Mouse (Mus musculus) midbrain, embryonic 14.5 days (tissue): ENCODE measurements at regions not wholly inside any gene's neighbourhood (a gene's known extent, or its start where the extent isn't known, plus 50 kb on each side); places are given as distances from the start of the nearest gene placed in this dataset.
A peak's percentile ranks its signal among the peaks of the same experiment; 100 is the strongest.

ENCODE experiments used
- ATAC-seq: fragments of 200-750 bp; cut with Nextera tagmentation; 2 replicates; pipeline ENCODE4 v1.8.0; 2017; ENCODE audit warnings: moderate number of reproducible peaks, moderate library complexity; ENCODE audit not compliant: low FRiP score, low TSS enrichment
- DNase-seq: peaks from one replicate; pipeline ENCODE4 v3.0.0-alpha.2; 2015
- H3K27ac ChIP-seq: fragments of 300-500 bp; sonication (generic); replicated peaks from 2 replicates; pipeline ENCODE4 v1.5.1; 2014; ENCODE audit warnings: mild to moderate bottlenecking, low read depth, low read length, moderate library complexity
- H3K27me3 ChIP-seq: fragments of 300-500 bp; sonication (generic); 2 replicates; pipeline ENCODE4 v1.6.1; 2014; ENCODE audit warnings: low read length, control low read depth, mixed read lengths; ENCODE audit not compliant: control insufficient read depth, insufficient read depth
- H3K36me3 ChIP-seq: fragments of 300-500 bp; sonication (generic); 2 replicates; pipeline ENCODE4 v1.6.1; 2014; ENCODE audit warnings: low read length, control low read depth; ENCODE audit not compliant: control insufficient read depth, insufficient read depth
- H3K4me1 ChIP-seq: fragments of 300-500 bp; sonication (generic); 2 replicates; pipeline ENCODE4 v1.6.1; 2014; ENCODE audit warnings: mild to moderate bottlenecking, antibody characterized with exemption, low read length, control low read depth; ENCODE audit not compliant: control insufficient read depth, insufficient read depth
- H3K4me2 ChIP-seq: fragments of 300-500 bp; sonication (generic); 2 replicates; pipeline ENCODE4 v1.6.1; 2014; ENCODE audit warnings: mild to moderate bottlenecking, low read length, moderate library complexity
- H3K4me3 ChIP-seq: fragments of 300-500 bp; sonication (generic); replicated peaks from 2 replicates; pipeline ENCODE4 v1.5.1; 2014; ENCODE audit warnings: low read depth, low read length
- H3K9ac ChIP-seq: fragments of 300-500 bp; sonication (generic); replicated peaks from 2 replicates; pipeline ENCODE4 v1.6.1; 2014; ENCODE audit warnings: mild to moderate bottlenecking, low read length, moderate library complexity
- H3K9me3 ChIP-seq: fragments of 300-500 bp; sonication (generic); 2 replicates; pipeline ENCODE4 v1.6.1; 2016; ENCODE audit warnings: low read length, control low read depth, mixed read lengths; ENCODE audit not compliant: control insufficient read depth
- WGBS: fragments of 180-500 bp; shearing (Covaris S2); extraction: QIAGEN DNeasy Blood & Tissue Kit; methylation state at CpG from one replicate; pipeline ENCODE4 v1.1.7; 2014; 5-methylcytosine and 5-hydroxymethylcytosine counted together

- Histone ChIP-seq H3K36me3 (no peaks in the 10 kb centered on the region), H3K9ac (no peak overlapping the region), H3K27me3 (no peaks in the 10 kb centered on the region), H3K4me1 (no peaks in the 10 kb centered on the region), H3K27ac (no peak overlapping the region), H3K4me2 (no peak overlapping the region), H3K9me3 (no peaks in the 10 kb centered on the region), H3K4me3 (no peak overlapping the region)
- ATAC-seq (no peak), DNase-seq (no peak)
- 79% methylated on average over 3 of the region's 3 CpGs for WGBS
Measured at GRCm38 (mm10) chr1:81950140-81950550, 282.8 kb upstream of the Gm9747 start.

- no peaks in the 10 kb centered on the region for H3K9me3 ChIP-seq
- no peak overlapping the region for H3K27ac ChIP-seq
- H3K9ac ChIP-seq, result no peak overlapping the region
- H3K4me1 ChIP-seq, result no peaks in the 10 kb centered on the region
- no peaks in the 10 kb centered on the region for H3K36me3 ChIP-seq
- ATAC-seq, result no peak
- whole genome bisulfite sequencing, result 69% methylated on average over 1 of the region's 1 CpGs
- no peak overlapping the region for H3K4me3 ChIP-seq
- H3K27me3 ChIP-seq, result no peaks in the 10 kb centered on the region
- H3K4me2 ChIP-seq, result no peak overlapping the region
- no peak for DNase-seq
Measured at GRCm38 (mm10) chr1:81950853-81951252, 282.1 kb upstream of the Gm9747 start.

GRCm38 (mm10) chr1:81951493-81952011 lies 281.4 kb upstream of the Gm9747 start:
- no peak overlapping the region for H3K4me3 ChIP-seq
- H3K9me3 ChIP-seq, result no peaks in the 10 kb centered on the region
- H3K9ac ChIP-seq, result no peak overlapping the region
- no peaks in the 10 kb centered on the region for H3K4me1 ChIP-seq
- no peaks in the 10 kb centered on the region for H3K27me3 ChIP-seq
- WGBS, result 92% methylated on average over 4 of the region's 4 CpGs
- ATAC-seq, result no peak
- no peak for DNase-seq
- H3K36me3 ChIP-seq, result no peaks in the 10 kb centered on the region
- H3K4me2 ChIP-seq, result no peak overlapping the region
- no peak overlapping the region for H3K27ac ChIP-seq

GRCm38 (mm10) chr1:81952095-81952494 lies 280.8 kb upstream of the Gm9747 start:
- H3K4me3 ChIP-seq, result no peak overlapping the region
- H3K4me1 ChIP-seq, result no peaks in the 10 kb centered on the region
- H3K9me3 ChIP-seq, result no peaks in the 10 kb centered on the region
- DNase-seq (no peak), ATAC-seq (no peak)
- H3K27me3 ChIP-seq, result no peaks in the 10 kb centered on the region
- no peaks in the 10 kb centered on the region for H3K36me3 ChIP-seq
- WGBS, result 62% methylated on average over 3 of the region's 3 CpGs
- H3K9ac ChIP-seq, result no peak overlapping the region
- H3K4me2 ChIP-seq, result no peak overlapping the region
- H3K27ac ChIP-seq, result no peak overlapping the region

GRCm38 (mm10) chr1:81954507-81954906 lies 278.4 kb upstream of the Gm9747 start:
- no peak overlapping the region for H3K9ac ChIP-seq
- H3K27me3 ChIP-seq, result no peaks in the 10 kb centered on the region
- H3K4me1 ChIP-seq, result no peaks in the 10 kb centered on the region
- no peaks in the 10 kb centered on the region for H3K9me3 ChIP-seq
- no peaks in the 10 kb centered on the region for H3K36me3 ChIP-seq
- DNase-seq (no peak), ATAC-seq (no peak)
- H3K4me3 ChIP-seq, result no peak overlapping the region
- 83% methylated on average over 2 of the region's 2 CpGs for WGBS
- no peak overlapping the region for H3K4me2 ChIP-seq
- no peak overlapping the region for H3K27ac ChIP-seq

GRCm38 (mm10) chr1:81967062-81967461 lies 265.9 kb upstream of the Gm9747 start:
- no peak for ATAC-seq
- no peak overlapping the region for H3K4me2 ChIP-seq
- no peaks in the 10 kb centered on the region for H3K36me3 ChIP-seq
- H3K9ac ChIP-seq, result no peak overlapping the region
- DNase-seq, result no peak
- no peak overlapping the region for H3K4me3 ChIP-seq
- H3K27me3 ChIP-seq, result no peaks in the 10 kb centered on the region
- no peaks in the 10 kb centered on the region for H3K4me1 ChIP-seq
- H3K9me3 ChIP-seq, result no peaks in the 10 kb centered on the region
- no peak overlapping the region for H3K27ac ChIP-seq
- 95% methylated on average over 1 of the region's 1 CpGs for WGBS

GRCm38 (mm10) chr1:81967746-81968295 lies 265.1 kb upstream of the Gm9747 start:
- Histone ChIP-seq H3K4me3 (no peak overlapping the region), H3K27ac (no peak overlapping the region), H3K4me2 (no peak overlapping the region), H3K4me1 (no peaks in the 10 kb centered on the region), H3K36me3 (no peaks in the 10 kb centered on the region), H3K9me3 (no peaks in the 10 kb centered on the region), H3K27me3 (no peaks in the 10 kb centered on the region), H3K9ac (no peak overlapping the region)
- WGBS, result 87% methylated on average over 1 of the region's 1 CpGs
- DNase-seq, result no peak
- no peak for ATAC-seq

GRCm38 (mm10) chr1:81972575-81972974 lies 260.3 kb upstream of the Gm9747 start:
- H3K9me3 ChIP-seq, result no peaks in the 10 kb centered on the region
- no peak overlapping the region for H3K9ac ChIP-seq
- no peak overlapping the region for H3K4me3 ChIP-seq
- no peaks in the 10 kb centered on the region for H3K27me3 ChIP-seq
- H3K27ac ChIP-seq, result no peak overlapping the region
- no peak overlapping the region for H3K4me2 ChIP-seq
- no peak for ATAC-seq
- DNase-seq, result peak; percentile 9
- WGBS, result 50% methylated on average over 5 of the region's 5 CpGs
- no peaks in the 10 kb centered on the region for H3K4me1 ChIP-seq
- H3K36me3 ChIP-seq, result no peaks in the 10 kb centered on the region

- ATAC-seq, result no peak
- no peaks in the 10 kb centered on the region for H3K9me3 ChIP-seq
- H3K4me3 ChIP-seq, result no peak overlapping the region
- no peaks in the 10 kb centered on the region for H3K27me3 ChIP-seq
- H3K4me2 ChIP-seq, result no peak overlapping the region
- no peak overlapping the region for H3K9ac ChIP-seq
- H3K4me1 ChIP-seq, result no peaks in the 10 kb centered on the region
- no peak overlapping the region for H3K27ac ChIP-seq
- 89% methylated on average over 4 of the region's 4 CpGs for WGBS
- no peak for DNase-seq
- H3K36me3 ChIP-seq, result no peaks in the 10 kb centered on the region
Measured at GRCm38 (mm10) chr1:81973481-81973880, 259.4 kb upstream of the Gm9747 start.
